Mouse (Mus musculus): Measurements from ENCODE around the gene Il4i1. TPM values are rescaled to one million over a fixed set of nuclear protein-coding genes. Genes with fewer than 3 reads are reported as not detected.
A peak's percentile ranks its signal among the peaks of the same experiment; 100 is the strongest.
"Not testable (repeated sequence)": the region's sequence is repeated elsewhere in the genome, so short reads cannot be mapped to it uniquely, and the experiment has no call there.

Gene Il4i1
- polyA plus RNA-seq, 1 experiment, result 1.9 TPM

DNA sequence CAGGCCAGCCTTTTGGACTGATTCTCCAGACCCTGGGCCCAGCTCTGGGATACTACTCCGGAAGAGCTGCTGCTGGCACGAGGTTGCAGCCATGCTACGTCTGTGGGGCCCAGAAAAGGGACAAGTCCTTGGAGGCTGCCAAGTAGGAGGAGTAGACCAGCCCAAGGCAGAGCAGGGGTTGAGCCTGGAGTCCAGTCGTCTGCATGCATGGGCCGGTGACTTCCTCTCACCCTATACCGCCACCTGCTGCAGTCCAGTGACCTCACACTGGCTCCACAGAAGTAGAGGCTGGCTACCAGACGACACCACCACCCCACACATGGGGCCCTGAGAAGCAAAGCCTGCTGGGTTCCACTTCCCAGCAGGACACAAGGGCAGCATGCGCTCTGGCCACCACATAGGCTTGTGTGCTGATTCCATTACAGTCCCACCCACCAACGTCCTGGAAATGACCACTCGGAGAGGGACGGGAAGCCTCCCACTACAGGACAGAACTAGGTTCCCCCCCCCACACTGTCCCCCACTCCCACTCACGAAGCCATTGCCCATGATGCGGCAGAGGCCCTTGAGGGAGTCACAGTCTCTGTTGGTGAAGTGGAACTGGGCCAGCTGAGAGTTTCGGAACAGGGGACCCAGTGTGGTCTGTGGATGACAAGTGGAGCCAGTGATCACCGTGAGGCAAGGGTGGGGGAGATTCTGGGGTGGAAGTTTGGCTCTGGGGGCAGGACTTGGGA, 50.3 kb downstream of the Il4i1 start:
- Histone ChIP-seq H3K4me3 (ENCODE audit: insufficient read depth, low read length) (no peak overlapping the region), H3K27ac (ENCODE audit: insufficient read depth, low read length) (peak overlapping the region; percentile 44), H3K4me1 (ENCODE audit: control insufficient read depth, insufficient read depth, low read length) (peaks cover 6% of the 10 kb centered on the region)
- no peak for TF ChIP-seq CTCF (IDR thresholded peaks at IDR 0.05; ENCODE audit: extremely low read depth, insufficient read depth, low read length)
- TF ChIP-seq POLR2A (IDR thresholded peaks at IDR 0.05; ENCODE audit: extremely low read depth, insufficient read depth, low read length), result no peak

DNA sequence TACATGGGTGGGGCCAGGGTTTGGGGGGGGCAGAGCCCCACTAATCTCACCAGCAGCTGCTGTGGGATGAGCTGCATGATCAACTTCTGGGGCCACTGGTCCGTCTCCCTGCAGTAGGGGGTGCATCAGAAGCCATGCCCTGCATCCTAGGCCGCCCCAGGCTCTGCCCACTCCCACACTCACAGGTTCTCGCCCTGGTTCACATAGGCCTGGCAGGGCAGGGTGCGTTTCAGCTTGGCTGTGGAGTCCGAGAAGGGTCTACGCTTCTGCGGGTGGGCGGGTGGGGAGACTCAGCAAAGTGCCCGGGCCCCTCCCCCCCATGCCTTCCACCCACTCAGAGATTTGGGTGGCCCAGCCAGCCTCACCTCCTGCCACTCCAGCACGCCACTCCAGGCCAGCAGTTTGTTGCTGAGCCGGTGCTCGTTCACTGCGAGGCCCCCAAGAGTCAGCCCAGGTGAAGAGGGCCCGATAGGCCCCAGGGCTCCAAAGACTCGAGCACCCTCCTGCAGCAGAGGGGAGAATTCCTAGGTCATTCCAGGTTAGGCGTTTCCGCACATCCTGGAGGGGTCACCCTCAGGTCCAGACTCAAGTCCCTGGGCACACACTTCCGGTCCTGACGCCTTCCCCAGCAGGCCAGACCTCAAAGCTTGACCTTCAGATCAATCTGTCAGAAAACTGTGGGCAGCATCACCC, 51.0 kb downstream of the Il4i1 start:
- TF ChIP-seq POLR2A (IDR thresholded peaks at IDR 0.05; ENCODE audit: extremely low read depth, insufficient read depth, low read length) (no peak), CTCF (IDR thresholded peaks at IDR 0.05; ENCODE audit: extremely low read depth, insufficient read depth, low read length) (no peak)
- Histone ChIP-seq H3K4me3 (ENCODE audit: insufficient read depth, low read length) (peak overlapping the region; percentile 5; the same call in 1 of the 2 replicates), H3K27ac (ENCODE audit: insufficient read depth, low read length) (no peak overlapping the region), H3K4me1 (ENCODE audit: control insufficient read depth, insufficient read depth, low read length) (peaks cover 6% of the 10 kb centered on the region)

- no peak for TF ChIP-seq POLR2A (IDR thresholded peaks at IDR 0.05; ENCODE audit: extremely low read depth, insufficient read depth, low read length)
- no peak for TF ChIP-seq CTCF (IDR thresholded peaks at IDR 0.05; ENCODE audit: extremely low read depth, insufficient read depth, low read length)
- Histone ChIP-seq H3K27ac (ENCODE audit: insufficient read depth, low read length) (no peak overlapping the region), H3K4me1 (ENCODE audit: control insufficient read depth, insufficient read depth, low read length) (peaks cover 6% of the 10 kb centered on the region)
Measured at GRCm38 (mm10) chr7:44867802-44868201, 51.6 kb downstream of the Il4i1 start.

DNA sequence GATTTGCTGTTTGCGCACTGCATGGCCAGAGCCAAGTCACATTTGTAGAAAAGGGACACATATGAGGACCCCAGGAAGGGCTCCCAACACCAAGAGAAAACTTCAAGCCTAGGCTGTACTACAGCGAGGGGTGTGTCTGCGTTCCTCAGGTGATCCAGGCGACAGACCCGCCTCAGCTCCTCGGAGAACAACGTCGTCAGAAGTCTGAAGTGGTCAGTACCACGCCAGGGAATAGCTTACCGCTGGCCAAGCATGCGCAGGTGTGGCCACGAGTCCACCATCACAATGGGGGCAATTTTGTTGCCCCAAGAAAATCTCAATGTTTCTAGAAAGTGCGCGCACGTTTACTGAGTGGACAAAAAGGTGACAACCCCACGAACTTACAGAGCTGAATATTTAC, 52.3 kb downstream of the Il4i1 start:
- Histone ChIP-seq H3K4me1 (ENCODE audit: control insufficient read depth, insufficient read depth, low read length) (peaks cover 6% of the 10 kb centered on the region), H3K4me3 (ENCODE audit: insufficient read depth, low read length) (peak overlapping the region; percentile 5), H3K27ac (ENCODE audit: insufficient read depth, low read length) (no peak overlapping the region)
- no peak for TF ChIP-seq CTCF (IDR thresholded peaks at IDR 0.05; ENCODE audit: extremely low read depth, insufficient read depth, low read length)
- no peak for TF ChIP-seq POLR2A (IDR thresholded peaks at IDR 0.05; ENCODE audit: extremely low read depth, insufficient read depth, low read length)

More at GRCm38 (mm10) chr7:44867802-44868201, 51.6 kb downstream of the Il4i1 start:
- peak overlapping the region; percentile 5 for H3K4me3 ChIP-seq (ENCODE audit: insufficient read depth, low read length)

DNA sequence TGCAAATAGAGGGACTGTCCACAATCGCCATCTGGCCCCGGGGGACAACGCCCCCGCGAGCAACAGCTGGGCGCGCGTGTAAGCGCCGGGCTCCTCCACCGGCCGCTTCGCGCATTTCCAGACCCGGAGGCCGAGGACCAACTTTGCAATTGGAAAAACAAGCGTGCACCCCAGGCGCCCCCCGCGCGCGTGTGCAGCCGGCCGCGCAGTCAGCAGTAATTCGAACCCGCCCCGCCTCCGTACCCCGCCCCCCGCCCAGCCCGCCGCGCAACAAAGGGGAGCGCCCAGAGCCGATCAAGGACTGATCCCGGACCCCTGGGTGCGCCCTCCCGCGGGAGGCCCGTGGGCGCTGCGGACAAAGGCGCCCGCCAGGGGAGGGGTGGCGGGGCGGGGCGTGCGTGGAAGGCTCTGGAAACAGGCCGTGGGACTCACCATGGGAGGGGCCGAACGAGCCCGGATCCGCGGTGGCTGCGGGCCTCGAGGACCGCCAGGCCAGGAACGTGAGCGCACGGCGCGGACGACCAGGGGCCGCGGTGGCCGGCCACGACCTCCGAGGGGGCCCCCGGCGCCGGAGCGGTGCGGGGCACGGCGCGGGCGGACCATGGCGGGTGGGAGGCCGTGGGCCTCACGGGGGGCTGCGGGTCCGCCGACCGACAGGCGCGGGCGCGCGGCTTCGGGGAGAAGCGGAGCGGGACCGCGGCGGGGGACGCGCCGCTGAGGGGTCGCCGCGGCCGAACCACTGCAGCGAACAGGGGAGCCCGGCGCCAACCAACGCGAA, 52.9 kb downstream of the Il4i1 start:
- H3K4me3 ChIP-seq (ENCODE audit: insufficient read depth, low read length), result peak overlapping the region; percentile 5
- TF ChIP-seq CTCF (IDR thresholded peaks at IDR 0.05; ENCODE audit: extremely low read depth, insufficient read depth, low read length), result no peak
- no peak for TF ChIP-seq POLR2A (IDR thresholded peaks at IDR 0.05; ENCODE audit: extremely low read depth, insufficient read depth, low read length)
- H3K4me1 ChIP-seq (ENCODE audit: control insufficient read depth, insufficient read depth, low read length), result peaks cover 6% of the 10 kb centered on the region
- H3K27ac ChIP-seq (ENCODE audit: insufficient read depth, low read length), result peak overlapping the region; percentile 94

GRCm38 (mm10) chr7:44869697-44870528, 53.7 kb downstream of the Il4i1 start, which contains the start of gene Ptov1:
Ptov1 (minus strand) TSS chr7:44869788.
- Histone ChIP-seq H3K4me3 (ENCODE audit: insufficient read depth, low read length) (peak within 1 kb of the TSS; percentile 5), H3K4me1 (ENCODE audit: control insufficient read depth, insufficient read depth, low read length) (peaks cover 6% of the 10 kb centered on the region), H3K27ac (ENCODE audit: insufficient read depth, low read length) (peak within 1 kb of the TSS; percentile 94)
- TF ChIP-seq CTCF (IDR thresholded peaks at IDR 0.05; ENCODE audit: extremely low read depth, insufficient read depth, low read length), result no peak
- TF ChIP-seq POLR2A (IDR thresholded peaks at IDR 0.05; ENCODE audit: extremely low read depth, insufficient read depth, low read length), result peak; percentile 82

- no peak for TF ChIP-seq POLR2A (IDR thresholded peaks at IDR 0.05; ENCODE audit: extremely low read depth, insufficient read depth, low read length)
- TF ChIP-seq CTCF (IDR thresholded peaks at IDR 0.05; ENCODE audit: extremely low read depth, insufficient read depth, low read length), result no peak
- H3K27ac ChIP-seq (ENCODE audit: insufficient read depth, low read length), result no peak overlapping the region
- H3K4me1 ChIP-seq (ENCODE audit: control insufficient read depth, insufficient read depth, low read length), result peaks cover 6% of the 10 kb centered on the region
- H3K4me3 ChIP-seq (ENCODE audit: insufficient read depth, low read length), result no peak overlapping the region; the same call in 1 of the 2 replicates
Measured at GRCm38 (mm10) chr7:44870614-44871013, 54.4 kb downstream of the Il4i1 start.

- no peak overlapping the region for H3K4me3 ChIP-seq (ENCODE audit: insufficient read depth, low read length)
- no peak for TF ChIP-seq CTCF (IDR thresholded peaks at IDR 0.05; ENCODE audit: extremely low read depth, insufficient read depth, low read length)
- TF ChIP-seq POLR2A (IDR thresholded peaks at IDR 0.05; ENCODE audit: extremely low read depth, insufficient read depth, low read length), result no peak
- no peak overlapping the region for H3K27ac ChIP-seq (ENCODE audit: insufficient read depth, low read length)
Measured at GRCm38 (mm10) chr7:44871181-44871580, 55.0 kb downstream of the Il4i1 start.

GRCm38 (mm10) chr7:44871774-44872173, 55.6 kb downstream of the Il4i1 start:
- not testable (repeated sequence) for H3K27ac ChIP-seq (ENCODE audit: insufficient read depth, low read length); H3K4me1 ChIP-seq (ENCODE audit: control insufficient read depth, insufficient read depth, low read length); H3K4me3 ChIP-seq (ENCODE audit: insufficient read depth, low read length)

More at GRCm38 (mm10) chr7:44871181-44871580, 55.0 kb downstream of the Il4i1 start:
- peaks cover 5% of the 10 kb centered on the region; the same call in 1 of the 2 replicates for H3K4me1 ChIP-seq (ENCODE audit: control insufficient read depth, insufficient read depth, low read length)
